Mouse (Mus musculus): ENCODE data around the gene Gm2115. TPM values are rescaled to one million over a fixed set of nuclear protein-coding genes. Genes with fewer than 3 reads are reported as not detected.
A peak's percentile ranks its signal among the peaks of the same experiment; 100 is the strongest.

Gene Gm2115
- 0.33 and 0.56 TPM in 2 replicates for polyA plus RNA-seq (2012; rRNA removed)

- H3K27me3 ChIP-seq (ENCODE audit: control insufficient read depth, insufficient read depth, low read length): no peaks in the 10 kb centered on the region; the same call in 1 of the 2 replicates
- H3K4me1 ChIP-seq (ENCODE audit: control insufficient read depth, insufficient read depth, insufficient read length, low read length): peaks cover 9% of the 10 kb centered on the region
- H3K27ac ChIP-seq (ENCODE audit: insufficient read depth, low read depth, low read length): no peak within 1 kb of the TSS
- 3% methylated on average over 52 of the region's 52 CpGs for WGBS
- no peaks in the 10 kb centered on the region for H3K36me3 ChIP-seq (ENCODE audit: control insufficient read depth, insufficient read depth, low read length)
- TF ChIP-seq POLR2A (IDR thresholded peaks at IDR 0.05; ENCODE audit: low read depth, low read length): peak; percentile 55; the same call in 1 of the 2 replicates
- TF ChIP-seq CTCF (IDR thresholded peaks at IDR 0.05; ENCODE audit: extremely low read depth, insufficient read length, insufficient replicate concordance, low read depth, low read length): no peak
- H3K4me3 ChIP-seq (ENCODE audit: low read depth, low read length): peak within 1 kb of the TSS; percentile 55
Measured at GRCm38 (mm10) chr7:84528796-84529533, at the start of gene Gm2115. Gene Gm2115 (plus strand): TSS chr7:84528954.

GRCm38 (mm10) chr7:84483447-84484407, 45.0 kb upstream of the Gm2115 start:
- Histone ChIP-seq H3K4me3 (ENCODE audit: low read depth, low read length) (no peak overlapping the region), H3K36me3 (ENCODE audit: control insufficient read depth, insufficient read depth, low read length) (no peaks in the 10 kb centered on the region), H3K27ac (ENCODE audit: insufficient read depth, low read depth, low read length) (no peak overlapping the region), H3K4me1 (ENCODE audit: control insufficient read depth, insufficient read depth, insufficient read length, low read length) (no peaks in the 10 kb centered on the region), H3K27me3 (ENCODE audit: control insufficient read depth, insufficient read depth, low read length) (no peaks in the 10 kb centered on the region)
- 72% methylated on average over 3 of the region's 3 CpGs for WGBS
- no peak for TF ChIP-seq POLR2A (IDR thresholded peaks at IDR 0.05; ENCODE audit: low read depth, low read length)
- no peak for TF ChIP-seq CTCF (IDR thresholded peaks at IDR 0.05; ENCODE audit: extremely low read depth, insufficient read length, insufficient replicate concordance, low read depth, low read length)

- no peaks in the 10 kb centered on the region for H3K36me3 ChIP-seq (ENCODE audit: control insufficient read depth, insufficient read depth, low read length)
- no peak for TF ChIP-seq POLR2A (IDR thresholded peaks at IDR 0.05; ENCODE audit: low read depth, low read length)
- no peak for TF ChIP-seq CTCF (IDR thresholded peaks at IDR 0.05; ENCODE audit: extremely low read depth, insufficient read length, insufficient replicate concordance, low read depth, low read length)
- WGBS: 96% methylated on average over 2 of the region's 2 CpGs
Measured at GRCm38 (mm10) chr7:84486485-84486884, 42.3 kb upstream of the Gm2115 start.

GRCm38 (mm10) chr7:84503163-84503562, 25.6 kb upstream of the Gm2115 start:
- H3K4me3 ChIP-seq (ENCODE audit: low read depth, low read length): no peak overlapping the region
- WGBS: 98% methylated on average over 1 of the region's 1 CpGs

More at GRCm38 (mm10) chr7:84486485-84486884, 42.3 kb upstream of the Gm2115 start:
- no peak overlapping the region for H3K27ac ChIP-seq (ENCODE audit: insufficient read depth, low read depth, low read length)
- no peak overlapping the region for H3K4me3 ChIP-seq (ENCODE audit: low read depth, low read length)
- H3K27me3 ChIP-seq (ENCODE audit: control insufficient read depth, insufficient read depth, low read length): no peaks in the 10 kb centered on the region
- no peaks in the 10 kb centered on the region for H3K4me1 ChIP-seq (ENCODE audit: control insufficient read depth, insufficient read depth, insufficient read length, low read length)

GRCm38 (mm10) chr7:84518533-84519198, 10.1 kb upstream of the Gm2115 start:
- TF ChIP-seq CTCF (IDR thresholded peaks at IDR 0.05; ENCODE audit: extremely low read depth, insufficient read length, insufficient replicate concordance, low read depth, low read length) (no peak), POLR2A (IDR thresholded peaks at IDR 0.05; ENCODE audit: low read depth, low read length) (no peak)
- Histone ChIP-seq H3K4me1 (ENCODE audit: control insufficient read depth, insufficient read depth, insufficient read length, low read length) (peaks cover 3% of the 10 kb centered on the region; the same call in 1 of the 2 replicates), H3K27me3 (ENCODE audit: control insufficient read depth, insufficient read depth, low read length) (no peaks in the 10 kb centered on the region), H3K36me3 (ENCODE audit: control insufficient read depth, insufficient read depth, low read length) (no peaks in the 10 kb centered on the region), H3K27ac (ENCODE audit: insufficient read depth, low read depth, low read length) (0 out of 2 replicates have a peak overlapping the region, but pooled peaks have one; percentile 13), H3K4me3 (ENCODE audit: low read depth, low read length) (no peak overlapping the region)

More at GRCm38 (mm10) chr7:84503163-84503562, 25.6 kb upstream of the Gm2115 start:
- Histone ChIP-seq H3K27me3 (ENCODE audit: control insufficient read depth, insufficient read depth, low read length) (no peaks in the 10 kb centered on the region), H3K4me1 (ENCODE audit: control insufficient read depth, insufficient read depth, insufficient read length, low read length) (no peaks in the 10 kb centered on the region), H3K27ac (ENCODE audit: insufficient read depth, low read depth, low read length) (no peak overlapping the region), H3K36me3 (ENCODE audit: control insufficient read depth, insufficient read depth, low read length) (no peaks in the 10 kb centered on the region)
- TF ChIP-seq POLR2A (IDR thresholded peaks at IDR 0.05; ENCODE audit: low read depth, low read length): no peak
- TF ChIP-seq CTCF (IDR thresholded peaks at IDR 0.05; ENCODE audit: extremely low read depth, insufficient read length, insufficient replicate concordance, low read depth, low read length): no peak

GRCm38 (mm10) chr7:84521329-84521728, 7.4 kb upstream of the Gm2115 start:
- Histone ChIP-seq H3K36me3 (ENCODE audit: control insufficient read depth, insufficient read depth, low read length) (no peaks in the 10 kb centered on the region), H3K4me1 (ENCODE audit: control insufficient read depth, insufficient read depth, insufficient read length, low read length) (peaks cover 3% of the 10 kb centered on the region; the same call in 1 of the 2 replicates), H3K4me3 (ENCODE audit: low read depth, low read length) (no peak overlapping the region), H3K27me3 (ENCODE audit: control insufficient read depth, insufficient read depth, low read length) (no peaks in the 10 kb centered on the region), H3K27ac (ENCODE audit: insufficient read depth, low read depth, low read length) (no peak overlapping the region)
- 26% methylated on average over 1 of the region's 1 CpGs for WGBS
- TF ChIP-seq POLR2A (IDR thresholded peaks at IDR 0.05; ENCODE audit: low read depth, low read length): no peak
- no peak for TF ChIP-seq CTCF (IDR thresholded peaks at IDR 0.05; ENCODE audit: extremely low read depth, insufficient read length, insufficient replicate concordance, low read depth, low read length)

Data from small intestine, adult 2 months (tissue).